Mouse (Mus musculus) CH12.LX (cell line): ENCODE results near the gene Abhd12.

ENCODE experiments used
- CHD1 ChIP-seq: IDR thresholded peaks from 2 replicates; pipeline ENCODE4 v1.6.1; 2012; ENCODE audit warnings: low read depth, low read length, improper control_type of control experiment, inconsistent platforms
- CTCF ChIP-seq, 2 experiments: IDR thresholded peaks in 1 of 2; conservative IDR thresholded peaks in 1 of 2; 2 replicates each; pipeline ENCODE4 v1.5.1; 2011 to 2012; ENCODE audit warnings: low read depth in 2 of 2, low read length in 2 of 2, improper control_type of control experiment in 1 of 2, inconsistent platforms in 1 of 2, mild to moderate bottlenecking in 1 of 2, moderate library complexity in 1 of 2
- NELFE ChIP-seq: IDR thresholded peaks from 2 replicates; pipeline ENCODE4 v1.6.1; 2011; ENCODE audit warnings: low read depth, low read length, improper control_type of control experiment
- POLR2A ChIP-seq: IDR thresholded peaks from 2 replicates; pipeline ENCODE4 v1.6.1; 2011; ENCODE audit warnings: low read depth, mild to moderate bottlenecking, improper control_type of control experiment, low read length

DNA sequence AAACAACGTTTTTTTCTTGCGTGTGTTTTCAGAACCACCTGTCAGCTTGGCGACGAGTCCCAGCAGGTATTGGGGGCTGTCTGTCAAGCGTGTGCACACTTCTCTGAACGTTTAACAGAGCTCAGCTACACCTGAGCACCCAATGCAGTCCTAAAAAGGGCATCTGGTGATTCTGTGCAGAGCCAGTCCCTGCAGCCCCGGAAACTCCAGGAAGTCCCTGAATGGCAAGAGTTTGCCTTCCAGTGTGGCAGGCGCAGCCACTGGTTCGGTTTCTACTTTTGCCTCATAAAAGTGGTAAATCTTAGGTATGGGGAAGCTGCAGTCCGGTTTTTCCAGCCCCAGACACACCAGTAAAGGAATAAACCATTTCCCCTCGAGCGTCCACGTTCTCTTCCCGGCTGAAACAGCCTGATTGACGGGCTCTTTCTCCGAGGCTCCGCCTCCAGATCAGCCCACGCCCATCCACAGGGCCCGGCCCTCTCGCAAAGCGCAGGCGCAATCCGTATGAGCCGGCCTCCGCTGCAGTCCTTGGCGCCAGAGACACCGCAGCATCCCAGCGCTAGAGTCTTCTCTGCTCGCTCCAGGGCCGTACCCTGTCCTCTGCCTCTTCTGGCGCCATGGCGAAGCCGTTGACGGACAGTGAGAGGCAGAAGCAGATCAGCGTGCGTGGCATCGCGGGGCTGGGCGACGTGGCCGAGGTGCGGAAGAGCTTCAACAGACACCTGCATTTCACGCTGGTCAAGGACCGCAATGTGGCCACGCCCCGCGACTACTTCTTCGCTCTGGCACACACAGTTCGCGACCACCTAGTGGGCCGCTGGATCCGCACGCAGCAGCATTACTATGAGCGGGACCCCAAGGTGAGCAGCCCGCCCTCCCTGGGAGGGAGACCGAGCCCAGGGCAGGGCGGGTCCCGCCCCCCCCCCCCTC lies 118.0 kb downstream of the Abhd12 start, which contains the start of gene Pygb:
- TF ChIP-seq POLR2A (peak; percentile 88), CTCF (conservative IDR thresholded peaks at IDR 0.05 in 1 of 2, IDR thresholded peaks at IDR 0.05 in 1 of 2; ENCODE audit: low read depth in 2 of 2, low read length in 2 of 2) (no peak), CHD1 (no peak), NELFE (peak; percentile 92)
